Mouse (Mus musculus): Measurements from ENCODE around the gene Srrm2.

Gene Srrm2

DNA sequence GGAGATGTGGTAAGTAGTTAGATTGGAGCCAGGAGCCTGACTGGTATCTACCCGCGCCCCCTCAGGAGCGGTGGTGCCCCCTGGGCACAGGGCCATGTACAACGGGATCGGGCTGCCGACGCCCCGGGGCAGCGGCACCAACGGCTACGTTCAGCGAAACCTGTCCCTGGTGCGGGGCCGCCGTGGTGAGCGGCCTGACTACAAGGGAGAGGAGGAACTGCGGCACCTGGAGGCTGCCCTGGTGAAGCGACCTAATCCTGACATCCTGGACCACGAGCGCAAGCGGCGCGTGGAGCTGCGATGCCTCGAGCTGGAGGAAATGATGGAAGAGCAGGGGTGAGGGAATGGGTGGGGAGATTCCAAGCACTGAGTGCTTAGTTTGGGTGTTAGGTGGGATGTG lies 16.5 kb downstream of the Srrm2 start:
- peak in 1 of 2 experiments; percentile 38 for DNase-seq (ENCODE audit: low spot score in 2 of 2)

DNA sequence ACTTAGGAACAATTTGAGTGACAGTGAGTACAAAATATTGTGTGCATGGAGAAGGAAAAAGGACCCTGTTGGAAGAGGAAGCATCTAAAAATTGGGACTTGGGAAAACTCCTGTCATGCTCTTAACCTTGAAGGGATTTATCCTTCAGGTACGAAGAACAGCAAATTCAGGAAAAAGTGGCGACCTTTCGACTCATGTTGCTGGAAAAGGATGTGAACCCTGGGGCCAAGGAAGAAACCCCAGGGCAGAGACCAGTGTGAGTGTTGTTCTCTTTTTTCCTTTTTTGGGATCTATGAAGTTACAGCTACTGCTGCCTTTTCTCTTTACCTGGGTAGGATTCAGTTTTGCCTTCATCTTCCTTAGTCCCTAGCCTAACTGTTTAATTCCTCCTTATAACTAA lies 17.6 kb downstream of the Srrm2 start:
- DNase-seq (ENCODE audit: low spot score in 2 of 2) = no peak

DNA sequence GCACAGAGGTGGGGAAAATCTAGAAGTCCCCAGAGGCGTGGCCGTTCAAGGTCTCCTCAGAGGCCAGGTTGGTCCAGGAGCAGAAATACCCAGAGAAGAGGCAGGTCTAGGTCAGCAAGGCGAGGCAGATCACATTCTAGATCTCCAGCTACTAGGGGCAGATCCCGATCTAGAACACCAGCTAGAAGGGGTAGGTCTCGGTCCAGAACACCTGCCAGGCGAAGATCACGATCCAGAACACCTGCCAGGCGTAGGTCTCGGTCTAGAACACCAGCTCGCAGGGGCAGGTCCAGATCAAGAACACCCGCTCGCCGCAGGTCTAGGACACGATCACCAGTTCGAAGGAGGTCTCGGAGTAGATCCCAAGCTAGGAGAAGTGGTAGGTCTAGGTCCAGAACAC lies 25.3 kb downstream of the Srrm2 start:
- DNase-seq (ENCODE audit: low spot score in 2 of 2) = no peak

DNA sequence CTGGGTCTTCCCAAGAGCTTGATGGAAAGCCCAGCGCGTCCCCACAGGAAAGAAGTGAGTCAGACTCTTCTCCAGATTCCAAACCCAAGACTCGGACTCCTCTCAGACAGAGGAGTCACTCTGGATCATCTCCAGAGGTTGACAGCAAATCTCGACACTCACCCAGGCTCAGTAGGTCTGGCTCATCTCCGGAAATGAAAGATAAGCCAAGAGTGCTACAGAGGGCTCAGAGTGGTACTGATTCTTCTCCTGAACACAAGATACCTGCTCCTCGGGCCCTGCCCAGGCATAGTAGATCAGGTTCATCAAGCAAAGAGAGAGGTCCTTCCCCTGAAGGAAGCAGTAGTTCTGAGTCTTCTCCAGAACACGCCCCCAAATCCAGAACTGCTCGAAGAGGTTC lies 28.2 kb downstream of the Srrm2 start:
- no peak for DNase-seq (ENCODE audit: low spot score in 2 of 2)

DNA sequence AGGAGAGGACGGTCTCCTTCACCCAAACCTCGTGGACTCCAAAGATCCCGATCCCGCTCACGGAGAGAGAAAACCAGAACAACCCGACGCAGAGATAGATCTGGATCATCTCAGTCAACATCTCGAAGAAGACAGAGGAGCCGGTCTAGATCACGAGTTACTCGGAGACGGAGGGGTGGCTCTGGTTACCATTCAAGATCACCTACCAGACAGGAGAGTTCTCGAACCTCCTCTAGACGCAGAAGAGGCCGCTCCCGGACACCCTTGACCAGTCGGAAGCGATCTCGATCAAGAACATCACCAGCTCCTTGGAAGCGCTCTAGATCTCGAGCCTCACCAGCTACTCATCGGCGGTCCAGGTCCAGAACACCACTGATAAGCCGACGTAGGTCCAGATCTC lies 28.9 kb downstream of the Srrm2 start:
- DNase-seq (ENCODE audit: low spot score in 2 of 2) = no peak

DNA sequence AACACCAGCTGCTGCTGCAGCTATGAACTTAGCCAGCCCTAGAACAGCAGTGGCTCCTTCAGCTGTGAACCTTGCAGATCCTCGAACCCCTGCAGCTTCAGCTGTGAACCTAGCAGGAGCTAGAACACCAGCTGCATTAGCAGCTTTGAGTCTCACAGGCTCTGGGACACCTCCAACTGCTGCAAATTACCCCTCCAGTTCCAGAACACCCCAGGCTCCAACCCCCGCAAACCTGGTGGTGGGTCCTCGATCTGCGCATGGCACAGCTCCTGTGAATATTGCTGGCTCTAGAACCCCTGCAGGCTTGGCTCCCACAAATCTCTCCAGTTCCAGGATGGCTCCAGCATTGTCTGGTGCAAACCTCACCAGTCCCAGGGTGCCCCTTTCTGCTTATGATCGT lies 30.4 kb downstream of the Srrm2 start:
- no peak for DNase-seq (ENCODE audit: low spot score in 2 of 2)

DNA sequence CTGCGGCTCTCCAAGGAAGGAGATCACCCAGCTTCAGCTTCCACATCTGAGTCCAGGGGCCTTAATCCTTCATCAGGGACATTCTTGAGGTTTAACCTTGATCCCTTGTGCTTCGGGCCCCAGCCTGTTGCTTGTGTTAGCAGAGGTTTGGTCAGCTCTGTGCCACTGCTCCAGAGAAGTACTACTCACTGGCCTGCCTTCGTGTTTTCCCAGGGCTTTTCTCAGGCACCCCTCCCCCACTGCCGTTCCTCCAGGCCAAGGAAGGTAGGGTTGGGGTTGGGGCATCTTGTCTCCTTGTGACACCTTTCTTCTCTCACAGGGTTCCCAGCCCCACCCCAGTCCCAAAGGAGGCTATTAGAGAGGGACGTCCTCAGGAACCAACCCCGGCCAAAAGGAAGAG lies 31.8 kb downstream of the Srrm2 start:
- DNase-seq (ENCODE audit: low spot score in 2 of 2) = no peak

DNA sequence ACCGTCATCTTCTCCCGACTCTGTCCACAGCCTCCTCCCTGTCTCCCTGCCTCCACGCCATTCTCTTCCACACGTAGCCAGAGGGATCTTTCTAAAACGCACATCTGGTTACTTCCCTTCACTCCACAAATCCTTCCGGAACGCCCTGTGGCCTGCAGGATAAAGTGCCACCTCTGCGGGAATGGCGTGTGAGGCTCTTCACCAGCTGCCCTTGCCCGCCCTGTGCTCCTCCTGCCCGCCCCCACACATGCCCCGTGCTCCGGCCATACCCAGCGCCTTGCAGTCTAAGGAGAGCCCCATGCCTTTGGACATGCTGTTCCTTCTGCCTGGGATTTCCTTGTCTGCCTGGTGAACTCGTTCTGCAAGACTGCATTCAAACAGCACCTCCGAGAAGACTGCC lies 32.7 kb downstream of the Srrm2 start:
- DNase-seq (ENCODE audit: low spot score in 2 of 2) = no peak

DNA sequence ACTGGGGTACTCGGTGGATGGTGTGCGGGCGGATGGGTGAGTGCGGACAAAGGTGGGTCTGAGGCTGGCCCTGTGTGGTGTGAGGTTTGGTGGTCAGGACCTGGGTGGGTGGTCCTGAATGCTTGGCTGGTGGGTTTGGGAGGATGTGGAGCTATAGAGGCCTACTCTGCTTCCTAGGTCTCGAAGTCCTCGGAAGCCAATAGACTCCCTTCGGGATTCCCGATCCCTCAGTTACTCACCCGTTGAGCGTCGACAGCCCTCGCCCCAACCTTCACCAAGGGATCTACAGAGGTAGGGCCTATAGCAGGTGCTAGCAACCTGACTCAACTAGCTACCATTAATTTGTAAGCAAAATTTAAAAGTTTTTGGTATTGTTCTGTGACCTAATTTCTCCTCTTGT lies 33.3 kb downstream of the Srrm2 start:
- no peak for DNase-seq (ENCODE audit: low spot score in 2 of 2)

DNA sequence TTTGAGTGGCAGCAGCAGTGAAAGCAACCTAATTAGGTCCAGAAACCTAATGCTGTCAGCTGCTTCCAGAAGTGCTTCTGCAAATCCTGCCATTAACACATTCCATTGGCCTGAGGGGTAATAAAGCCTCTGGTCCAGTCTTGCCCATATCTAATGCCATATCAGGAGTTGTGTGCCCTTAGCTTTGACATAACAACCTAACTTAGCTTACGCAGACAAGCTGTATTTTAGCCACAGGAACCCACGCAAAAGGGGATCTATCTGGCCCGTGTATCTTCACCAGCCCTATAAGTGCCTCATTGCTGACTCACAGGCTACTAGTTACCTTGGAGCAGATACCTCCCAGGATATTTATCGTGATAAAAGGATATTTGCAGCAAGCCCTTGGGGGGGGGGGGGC lies 35.3 kb downstream of the Srrm2 start:
- DNase-seq (ENCODE audit: low spot score in 2 of 2) = no peak

DNA sequence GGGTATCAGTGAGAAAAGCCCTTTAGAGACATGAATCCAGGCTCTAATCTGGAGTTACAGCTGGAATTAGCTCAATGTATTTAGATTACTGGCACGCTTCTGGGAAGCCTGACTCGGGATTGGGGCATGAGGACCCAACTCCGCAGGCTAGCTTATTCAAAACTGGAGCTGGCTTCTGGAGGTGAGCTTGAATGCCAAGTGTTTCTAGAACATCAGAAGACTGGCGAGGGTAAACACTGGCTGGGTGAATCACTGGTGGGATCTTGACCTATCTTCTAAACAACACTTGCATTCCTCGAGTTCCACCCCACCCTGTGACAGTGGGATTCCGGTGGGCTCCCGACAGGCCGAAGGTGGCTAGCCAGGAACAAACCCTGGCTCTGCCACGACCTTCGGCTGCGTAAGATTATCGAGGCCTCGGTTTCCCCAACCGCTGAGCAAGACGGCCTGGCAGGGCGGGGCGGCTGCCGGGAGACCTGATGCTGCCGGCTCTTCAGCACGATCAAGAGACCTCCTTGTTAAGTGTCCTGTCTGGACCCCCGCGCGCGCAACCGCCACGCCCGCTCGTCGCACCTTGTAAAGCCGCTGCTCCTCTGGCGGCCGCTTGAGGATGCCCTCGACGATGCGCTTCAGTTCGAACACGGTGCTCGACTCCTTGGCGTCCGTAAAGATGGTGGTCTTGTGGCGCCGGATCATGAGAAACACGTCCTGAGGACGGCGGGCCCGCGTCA lies 38.1 kb downstream of the Srrm2 start:
- peak; percentile 55 to 65 for DNase-seq (ENCODE audit: low spot score in 2 of 2)

DNA sequence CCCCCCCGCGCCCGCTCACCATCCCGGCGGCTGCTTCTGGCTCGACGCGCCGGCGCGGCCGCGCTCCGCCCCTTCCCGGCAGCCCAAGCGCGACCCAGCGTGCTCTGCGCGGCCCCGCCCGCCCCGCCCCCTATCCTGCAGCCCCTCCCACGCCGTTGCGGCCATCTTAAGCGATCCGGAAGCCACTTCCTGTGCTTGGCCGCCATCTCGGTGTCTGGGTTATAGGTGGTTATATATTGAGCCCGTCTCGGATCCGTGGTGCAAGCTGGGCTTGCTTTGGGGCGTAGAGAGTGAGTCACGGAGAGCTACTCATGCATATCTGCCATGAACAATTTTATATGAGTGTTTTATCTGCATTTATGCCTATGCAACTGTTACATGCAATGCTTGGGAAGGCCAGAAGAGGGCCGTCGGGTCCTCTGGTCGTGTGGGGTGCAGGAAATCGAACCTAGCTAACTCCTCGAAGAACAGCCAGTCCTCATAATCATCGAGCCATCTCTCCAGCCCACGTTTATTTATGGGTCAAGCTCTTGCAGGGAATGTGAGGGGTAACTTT lies 38.8 kb downstream of the Srrm2 start, which contains the start of gene Elob:
Elob (minus strand) TSS at position 73 of the 556 bp plus-strand sequence.
- peak; percentile 85 for DNase-seq (ENCODE audit: low spot score in 2 of 2)

DNA sequence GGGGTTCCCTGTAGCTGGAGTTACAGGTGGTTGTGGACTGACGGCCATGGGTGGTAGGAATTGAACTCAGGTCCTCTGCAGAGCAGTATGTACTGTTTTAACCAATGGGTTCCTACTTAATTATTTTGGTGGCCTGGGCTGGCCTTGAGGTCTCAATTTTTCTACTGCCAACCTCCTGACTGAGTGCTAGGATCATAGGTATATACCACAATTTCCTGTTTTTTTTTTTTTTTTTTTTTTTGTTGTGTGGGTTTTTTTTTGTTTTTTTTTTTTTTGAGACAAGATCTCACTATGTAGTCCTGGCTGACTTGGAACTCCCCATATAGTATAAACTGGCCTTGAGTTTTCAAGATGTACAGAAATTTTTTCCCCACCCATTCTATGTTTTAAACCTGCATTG lies 40.9 kb downstream of the Srrm2 start:
- DNase-seq (ENCODE audit: low spot score in 2 of 2) = no peak

DNA sequence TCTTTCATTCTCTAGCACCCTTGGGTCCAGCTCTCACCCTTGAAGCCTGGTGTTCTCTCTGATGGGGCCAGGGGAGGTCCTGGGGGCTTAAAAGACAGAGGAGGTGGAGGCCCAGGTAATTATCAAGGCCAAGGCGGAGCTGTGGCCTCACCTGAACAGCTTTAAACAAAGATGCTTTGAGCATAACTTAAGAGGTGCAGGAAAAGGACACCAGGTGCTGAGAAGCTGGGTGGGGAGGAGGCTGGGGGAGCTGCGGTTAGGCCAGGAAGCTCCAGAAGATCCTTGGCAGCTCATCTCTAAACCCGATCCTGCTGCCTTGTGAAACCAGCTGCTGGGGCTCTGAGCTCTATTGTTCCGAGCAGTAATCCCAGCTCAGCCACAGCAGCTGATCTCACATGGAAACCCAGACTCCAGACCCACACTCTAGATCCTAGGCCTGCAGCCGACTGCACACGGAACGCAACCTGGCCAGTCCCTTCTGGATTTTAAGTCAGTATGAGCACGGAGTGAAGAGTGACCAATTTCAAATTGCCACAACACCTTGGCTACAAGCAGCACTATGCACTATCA lies 45.8 kb downstream of the Srrm2 start, which contains the start of gene Prss33:
Prss33 (minus strand) TSS at position 51 of the 570 bp plus-strand sequence.
- DNase-seq (ENCODE audit: low spot score in 2 of 2) = no peak

DNA sequence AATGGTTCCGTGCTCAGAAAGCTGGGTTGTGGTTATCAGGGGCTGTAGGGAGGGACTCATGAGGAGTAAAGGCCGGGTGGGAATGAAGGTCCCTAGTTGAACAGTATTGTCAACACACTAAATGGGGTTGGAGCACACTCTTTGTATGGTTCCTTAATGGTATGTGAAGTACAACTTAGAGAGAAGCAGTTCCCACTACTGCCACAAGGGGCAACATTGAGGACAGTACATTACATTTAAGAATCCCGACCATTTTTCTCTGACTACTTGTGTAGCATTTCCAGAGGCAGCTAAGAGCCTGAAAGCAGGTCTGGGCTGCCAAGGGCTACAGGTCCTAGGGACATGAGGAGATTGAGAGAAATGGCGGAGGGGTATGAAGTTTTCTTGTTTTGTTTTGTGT lies 50.8 kb downstream of the Srrm2 start:
- DNase-seq (ENCODE audit: low spot score in 2 of 2) = peak in 1 of 2 experiments; percentile 67

DNA sequence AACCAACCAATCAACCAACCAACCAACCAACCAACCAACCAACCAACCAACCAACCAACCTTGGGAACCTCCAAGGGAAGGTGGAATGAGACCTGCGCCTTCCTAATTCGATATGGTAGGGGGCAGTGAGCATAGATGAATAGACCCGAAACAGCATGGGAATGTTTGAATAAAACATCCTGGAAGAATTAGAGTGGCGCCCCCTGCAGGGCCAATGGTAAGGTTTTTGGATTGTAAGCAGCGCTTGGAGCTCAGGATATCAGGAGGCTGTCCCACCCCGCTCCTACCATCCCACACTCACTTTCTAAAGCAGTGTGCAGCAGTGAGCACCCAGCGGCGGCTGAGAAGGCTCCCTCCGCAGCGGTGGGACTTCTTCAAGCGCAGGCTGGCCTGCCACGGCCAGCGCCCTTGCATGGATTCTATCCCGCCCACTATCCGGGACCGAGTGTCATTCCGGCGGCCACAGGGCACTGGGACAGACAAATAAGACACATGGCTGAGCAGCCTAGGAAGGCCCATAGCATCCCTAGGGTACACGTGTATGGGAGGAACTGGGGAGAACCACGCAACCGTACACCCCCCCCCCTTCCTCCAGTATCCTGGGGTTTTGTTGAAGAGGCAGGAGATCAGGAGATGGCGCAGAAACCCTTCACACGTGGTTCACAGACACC lies 52.9 kb downstream of the Srrm2 start:
- no peak for DNase-seq (ENCODE audit: low spot score in 2 of 2)

DNA sequence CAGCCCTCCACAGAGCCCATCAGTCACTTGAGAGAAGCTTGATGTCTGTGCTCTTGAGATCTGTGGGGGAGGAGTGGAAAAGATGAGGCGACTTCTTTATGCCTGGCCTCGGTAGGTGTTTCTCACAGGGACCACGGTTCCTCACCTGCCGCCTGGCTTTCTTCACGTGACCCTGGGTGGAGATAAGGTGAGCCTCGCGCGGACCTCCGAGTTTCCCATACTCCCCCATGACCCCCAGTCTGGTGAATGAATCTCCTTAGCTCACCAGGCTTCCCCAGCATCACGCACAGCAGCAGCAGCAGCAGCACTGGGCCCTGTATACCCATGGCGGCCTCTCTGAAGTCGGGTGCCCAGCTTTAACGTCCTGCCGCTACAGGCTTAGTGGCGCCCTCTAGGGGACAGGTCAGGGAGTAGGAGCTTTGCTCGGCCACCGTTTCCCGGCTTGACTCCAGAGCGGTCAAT lies 53.5 kb downstream of the Srrm2 start, which contains the start of the genes Prss32 and Prss41:
Prss32 (plus strand) TSS at position 44 of the 462 bp plus-strand sequence.
Prss41 (minus strand) TSS at position 361 of the 462 bp plus-strand sequence.
- DNase-seq (ENCODE audit: low spot score in 2 of 2) = no peak

DNA sequence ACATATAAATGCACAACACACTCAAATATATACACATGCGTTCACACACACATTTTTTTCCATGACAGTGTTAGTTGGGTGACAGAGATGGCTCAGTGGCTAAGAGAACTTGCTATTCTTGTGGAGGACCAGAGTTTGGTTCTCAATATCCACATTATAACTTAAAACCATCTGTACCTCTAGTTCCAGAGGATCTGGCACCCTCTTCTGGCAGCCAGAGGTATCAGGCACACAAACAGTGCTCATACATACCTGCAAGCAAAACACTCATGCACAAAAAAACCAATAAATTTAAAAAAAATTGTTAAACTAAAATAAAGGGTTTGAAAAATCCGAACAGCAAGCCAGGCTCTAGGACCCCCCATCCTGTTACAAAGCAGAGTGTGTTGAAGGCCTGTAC lies 59.7 kb downstream of the Srrm2 start:
- DNase-seq (ENCODE audit: low spot score in 2 of 2) = no peak

DNA sequence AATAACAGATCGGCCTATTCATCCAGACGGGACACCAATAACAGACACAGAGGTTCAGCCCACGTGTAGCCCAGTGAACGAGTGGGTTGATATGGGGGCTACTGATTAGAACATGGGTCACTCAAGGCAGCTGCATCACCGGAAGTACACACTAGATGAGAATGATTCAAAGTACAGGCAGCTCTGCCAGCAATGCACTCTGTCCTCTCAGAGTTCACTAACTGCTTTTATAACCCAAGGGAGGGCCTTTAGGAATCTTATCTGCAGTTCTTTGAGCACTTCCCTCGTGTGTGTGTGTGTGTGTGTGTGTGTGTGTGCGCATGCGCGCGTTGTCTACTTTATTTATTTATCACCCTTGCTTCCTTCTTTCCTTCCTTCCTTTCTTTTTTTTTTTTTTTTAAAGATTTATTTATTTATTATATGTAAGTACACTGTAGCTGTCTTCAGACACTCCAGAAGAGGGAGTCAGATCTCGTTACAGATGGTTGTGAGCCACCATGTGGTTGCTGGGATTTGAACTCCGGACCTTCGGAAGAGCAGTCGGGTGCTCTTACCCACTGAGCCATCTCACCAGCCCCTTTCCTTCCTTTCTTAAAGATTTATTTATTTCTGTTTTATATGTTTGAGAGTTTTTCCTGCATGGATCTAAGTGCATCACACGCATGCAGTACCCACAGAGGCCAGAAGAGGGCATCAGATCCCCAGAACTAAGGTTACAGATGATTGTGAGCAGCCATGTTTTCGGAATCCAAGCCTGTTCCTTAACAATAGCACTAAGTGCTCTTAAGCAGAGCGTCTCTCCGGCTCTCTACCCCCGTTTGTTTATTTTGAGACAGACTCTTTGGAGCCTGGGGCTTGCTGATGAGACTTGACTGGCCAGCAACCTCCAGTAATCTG lies 60.8 kb downstream of the Srrm2 start:
- DNase-seq (ENCODE audit: low spot score in 2 of 2) = peak; percentile 42 to 63

DNA sequence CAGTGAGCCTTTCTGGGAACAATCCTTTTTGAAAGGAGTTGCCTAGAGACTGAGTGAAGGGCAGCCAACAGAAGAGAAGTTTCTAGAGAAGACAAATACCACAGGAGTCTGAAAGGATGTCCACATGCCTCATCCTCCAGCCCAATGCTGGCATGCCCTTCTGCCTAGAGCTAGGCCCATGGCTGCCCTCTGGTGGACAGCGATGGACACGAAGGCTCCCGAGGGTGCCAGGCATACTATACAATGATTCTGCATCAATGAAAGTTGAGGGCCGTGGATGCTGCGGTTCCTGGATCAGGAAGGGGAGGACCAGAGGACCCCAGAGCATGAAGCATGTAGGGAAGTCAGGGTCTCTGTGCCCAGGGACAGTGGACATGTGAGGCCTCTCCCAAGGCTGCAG lies 63.0 kb downstream of the Srrm2 start:
- peak in 1 of 2 experiments; percentile 14 for DNase-seq (ENCODE audit: low spot score in 2 of 2)

DNA sequence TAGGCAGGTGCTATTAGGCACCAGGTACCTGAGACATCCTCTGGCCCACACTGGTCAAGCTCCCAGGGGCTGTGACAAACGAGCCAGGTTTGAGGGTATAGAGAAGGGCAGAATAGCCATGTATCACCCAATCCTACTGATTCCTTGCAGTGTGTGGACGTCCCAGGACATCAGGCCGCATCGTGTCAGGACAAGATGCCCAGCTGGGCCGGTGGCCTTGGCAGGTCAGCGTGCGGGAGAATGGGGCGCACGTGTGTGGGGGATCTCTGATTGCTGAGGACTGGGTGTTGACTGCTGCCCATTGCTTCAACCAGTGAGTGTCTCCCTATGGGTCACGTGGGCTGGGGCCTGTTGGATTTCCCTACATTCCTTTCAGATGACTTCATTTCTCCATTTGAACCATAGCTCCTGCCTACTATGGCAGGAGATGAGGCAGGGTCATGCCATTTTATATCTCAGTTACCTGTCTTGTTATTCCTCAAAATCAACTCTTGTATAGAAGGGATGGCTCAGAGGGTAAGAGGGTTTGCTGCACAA lies 64.0 kb downstream of the Srrm2 start:
- no peak for DNase-seq (ENCODE audit: low spot score in 2 of 2)

Measured in frontal cortex, postnatal 36 days (tissue).